Mouse (Mus musculus) C2C12 (cell line): ENCODE measurements around the gene Crnkl1. TPM values are rescaled to one million over a fixed set of nuclear protein-coding genes. Genes with fewer than 3 reads are reported as not detected.

ENCODE experiments used
- H3K27me3 ChIP-seq: one replicate; pipeline ENCODE4 v1.6.1; 2011; ENCODE audit not compliant: control insufficient read depth, insufficient read depth, insufficient read length
- H3K36me3 ChIP-seq: one replicate; pipeline ENCODE4 v1.6.1; 2011; ENCODE audit not compliant: control insufficient read depth, insufficient read depth
- H3K4me3 ChIP-seq: one replicate; pipeline ENCODE4 v1.5.1; 2011; ENCODE audit warnings: mild to moderate bottlenecking, control low read depth; ENCODE audit not compliant: poor library complexity, insufficient read depth, severe bottlenecking
- H3K79me2 ChIP-seq: one replicate; pipeline ENCODE4 v1.6.1; 2011; ENCODE audit not compliant: control insufficient read depth, insufficient read depth
- H3K79me3 ChIP-seq: one replicate; pipeline ENCODE4 v1.6.1; 2011; ENCODE audit warnings: low read depth, control low read depth
- H3ac ChIP-seq: one replicate; pipeline ENCODE3; 2011; ENCODE audit warnings: low read depth; ENCODE audit not compliant: control insufficient read depth, insufficient read length
- CEBPB ChIP-seq: IDR thresholded peaks from one replicate; pipeline ENCODE4 v1.6.1; 2011; ENCODE audit warnings: low read depth, mild to moderate bottlenecking, control low read depth, moderate library complexity
- CTCF ChIP-seq: IDR thresholded peaks from one replicate; pipeline ENCODE4 v1.5.1; 2011; ENCODE audit not compliant: control insufficient read depth, insufficient read depth, insufficient read length
- FOSL1 ChIP-seq: IDR thresholded peaks from one replicate; pipeline ENCODE4 v1.8.0; 2011; ENCODE audit warnings: mild to moderate bottlenecking, low read length; ENCODE audit not compliant: poor library complexity, insufficient read depth, severe bottlenecking
- MAX ChIP-seq: IDR thresholded peaks from one replicate; pipeline ENCODE4 v1.6.1; 2011; ENCODE audit warnings: mild to moderate bottlenecking, control low read depth
- MYOD1 ChIP-seq: IDR thresholded peaks from one replicate; pipeline ENCODE4 v1.6.1; 2011; ENCODE audit warnings: low read depth; ENCODE audit not compliant: control insufficient read depth, insufficient read length
- MYOG ChIP-seq: IDR thresholded peaks from one replicate; pipeline ENCODE4 v1.6.1; 2011; ENCODE audit not compliant: control insufficient read depth, insufficient read length; ENCODE audit errors: extremely low read depth
- USF1 ChIP-seq: IDR thresholded peaks from one replicate; pipeline ENCODE4 v1.6.1; 2011; ENCODE audit warnings: low read depth, mild to moderate bottlenecking, control low read depth, moderate library complexity
- polyA plus RNA-seq: library from polyadenylated mRNA; unstranded; fragments of >200 nt; fragmentation: generic; extraction: Trizol; gene quantifications from one replicate; pipeline ENCODE4 v1.2.1, GENCODE M21; 2012; ENCODE audit warnings: missing spikeins

Gene Crnkl1
- polyA plus RNA-seq, 1 experiment = 8.8 TPM

- H3K79me3 ChIP-seq = no peaks in the 10 kb centered on the region
- H3K36me3 ChIP-seq = no peaks in the 10 kb centered on the region
- TF ChIP-seq USF1 (no peak), FOSL1 (no peak), MYOG (no peak), MAX (no peak), CEBPB (no peak), CTCF (no peak), MYOD1 (no peak)
- no peaks in the 10 kb centered on the region for H3K79me2 ChIP-seq
- no peak overlapping the region for H3ac ChIP-seq
- H3K4me3 ChIP-seq = no peak overlapping the region
- H3K27me3 ChIP-seq = peaks cover 14% of the 10 kb centered on the region
Observed at GRCm38 (mm10) chr2:145972571-145972970, 37.8 kb upstream of the Crnkl1 start.

GRCm38 (mm10) chr2:145971237-145972010 is 36.6 kb upstream of the Crnkl1 start:
- no peaks in the 10 kb centered on the region for H3K36me3 ChIP-seq
- H3K4me3 ChIP-seq = no peak overlapping the region
- no peaks in the 10 kb centered on the region for H3K79me2 ChIP-seq
- H3ac ChIP-seq = no peak overlapping the region
- peaks cover 14% of the 10 kb centered on the region for H3K27me3 ChIP-seq
- no peaks in the 10 kb centered on the region for H3K79me3 ChIP-seq
- no peak for TF ChIP-seq MYOG
- TF ChIP-seq USF1 = no peak
- no peak for TF ChIP-seq MYOD1

GRCm38 (mm10) chr2:145970751-145971150 is 35.9 kb upstream of the Crnkl1 start:
- H3K79me3 ChIP-seq = no peaks in the 10 kb centered on the region
- peaks cover 14% of the 10 kb centered on the region for H3K27me3 ChIP-seq
- no peak overlapping the region for H3K4me3 ChIP-seq
- no peak overlapping the region for H3ac ChIP-seq
- no peaks in the 10 kb centered on the region for H3K79me2 ChIP-seq
- no peaks in the 10 kb centered on the region for H3K36me3 ChIP-seq
- TF ChIP-seq USF1 (no peak), MAX (no peak), MYOD1 (no peak), MYOG (no peak), CTCF (no peak), FOSL1 (no peak), CEBPB (no peak)

- Histone ChIP-seq H3K4me3 (no peak overlapping the region), H3K79me2 (no peaks in the 10 kb centered on the region), H3ac (no peak overlapping the region), H3K79me3 (no peaks in the 10 kb centered on the region), H3K36me3 (no peaks in the 10 kb centered on the region), H3K27me3 (no peaks in the 10 kb centered on the region)
- TF ChIP-seq MYOG (no peak), FOSL1 (no peak), USF1 (no peak), MYOD1 (no peak), MAX (no peak), CTCF (no peak), CEBPB (no peak)
Observed at GRCm38 (mm10) chr2:145961861-145962260, 27.0 kb upstream of the Crnkl1 start.

- no peak overlapping the region for H3ac ChIP-seq
Observed at GRCm38 (mm10) chr2:145958551-145958950, 23.7 kb upstream of the Crnkl1 start.

GRCm38 (mm10) chr2:145958097-145958496 is 23.3 kb upstream of the Crnkl1 start:
- Histone ChIP-seq H3K36me3 (no peaks in the 10 kb centered on the region), H3K79me2 (no peaks in the 10 kb centered on the region), H3K79me3 (no peaks in the 10 kb centered on the region), H3ac (no peak overlapping the region), H3K4me3 (no peak overlapping the region), H3K27me3 (no peaks in the 10 kb centered on the region)
- TF ChIP-seq MYOD1 (no peak), MYOG (no peak), FOSL1 (no peak), CTCF (no peak), USF1 (no peak), MAX (no peak), CEBPB (no peak)

More at GRCm38 (mm10) chr2:145958551-145958950, 23.7 kb upstream of the Crnkl1 start:
- Histone ChIP-seq H3K36me3 (no peaks in the 10 kb centered on the region), H3K79me2 (no peaks in the 10 kb centered on the region), H3K79me3 (no peaks in the 10 kb centered on the region), H3K4me3 (no peak overlapping the region), H3K27me3 (no peaks in the 10 kb centered on the region)
- TF ChIP-seq FOSL1 (no peak), MYOD1 (no peak), USF1 (no peak), CTCF (no peak), CEBPB (no peak), MYOG (no peak), MAX (no peak)
